Mouse (Mus musculus) gastrocnemius, postnatal 4 days (tissue): Measurements from ENCODE around the gene Scrg1. TPM values are rescaled to one million over a fixed set of nuclear protein-coding genes. Genes with fewer than 3 reads are reported as not detected.
"Not testable (repeated sequence)": the region's sequence is repeated elsewhere in the genome, so short reads cannot be mapped to it uniquely, and the experiment has no call there.

Experiments used
- DNase-seq, 2 experiments: peaks; one replicate each; pipeline ENCODE4 v3.0.0; 2021 to 2022; ENCODE audit warnings: low spot score in 2 of 2, mixed read lengths in 2 of 2
- total RNA-seq, 2 experiments: library from RNA; stranded (reverse); gene quantifications; 2 replicates each; pipeline ENCODE4 v1.2.3; 2021

The Scrg1 gene
- total RNA-seq, 2 experiments from 2014 or later, result 0.42 TPM; not detected in 1

- no peak for DNase-seq
Measured at GRCm38 (mm10) chr8:57453361-57453760, 2.4 kb upstream of the Scrg1 start.

GRCm38 (mm10) chr8:57457152-57457551, 1.4 kb downstream of the Scrg1 start:
- DNase-seq, result no peak

- no peak for DNase-seq
Measured at GRCm38 (mm10) chr8:57457942-57458341, 2.2 kb downstream of the Scrg1 start.

- DNase-seq, result no peak
Measured at GRCm38 (mm10) chr8:57462839-57463238, 7.1 kb downstream of the Scrg1 start.

- DNase-seq, result no peak
Measured at GRCm38 (mm10) chr8:57463757-57464156, 8.0 kb downstream of the Scrg1 start.

- peak; percentile 28 to 73 for DNase-seq
Measured at GRCm38 (mm10) chr8:57468624-57469023, 12.9 kb downstream of the Scrg1 start.

- DNase-seq, result no peak
Measured at GRCm38 (mm10) chr8:57470863-57471262, 15.1 kb downstream of the Scrg1 start.

GRCm38 (mm10) chr8:57473751-57474150, 18.0 kb downstream of the Scrg1 start:
- DNase-seq, result no peak

GRCm38 (mm10) chr8:57478406-57478805, 22.7 kb downstream of the Scrg1 start:
- DNase-seq, result no peak

- DNase-seq, result no peak
Measured at GRCm38 (mm10) chr8:57479700-57480099, 24.0 kb downstream of the Scrg1 start.

- DNase-seq, result no peak
Measured at GRCm38 (mm10) chr8:57480606-57481005, 24.9 kb downstream of the Scrg1 start.

- DNase-seq, result peak in 1 of 2 experiments; percentile 42
Measured at GRCm38 (mm10) chr8:57486491-57487440, 31.0 kb downstream of the Scrg1 start.

- DNase-seq, result peak; percentile 91 to 98
Measured at GRCm38 (mm10) chr8:57487441-57488155, 31.9 kb downstream of the Scrg1 start, which contains the start of gene Sap30. Sap30 (minus strand) TSS chr8:57487860.

GRCm38 (mm10) chr8:57488312-57488765, 32.6 kb downstream of the Scrg1 start:
- peak in 1 of 2 experiments; percentile 27 for DNase-seq

- DNase-seq, result no peak
Measured at GRCm38 (mm10) chr8:57489366-57489765, 33.6 kb downstream of the Scrg1 start.

GRCm38 (mm10) chr8:57489896-57490295, 34.2 kb downstream of the Scrg1 start:
- DNase-seq, result no peak

- no peak for DNase-seq
Measured at GRCm38 (mm10) chr8:57491873-57492272, 36.1 kb downstream of the Scrg1 start.

- no peak for DNase-seq
Measured at GRCm38 (mm10) chr8:57498494-57498846, 42.7 kb downstream of the Scrg1 start.

GRCm38 (mm10) chr8:57498847-57499511, 43.3 kb downstream of the Scrg1 start:
- peak in 1 of 2 experiments; percentile 18 for DNase-seq

- DNase-seq, result peak in 1 of 2 experiments; percentile 62
Measured at GRCm38 (mm10) chr8:57503641-57504040, 47.9 kb downstream of the Scrg1 start.

- DNase-seq, result not testable (repeated sequence)
Measured at GRCm38 (mm10) chr8:57505500-57505899, 49.8 kb downstream of the Scrg1 start.
